Mouse (Mus musculus): Measurements from ENCODE around the gene Bnipl. TPM values are rescaled to one million over a fixed set of nuclear protein-coding genes. Genes with fewer than 3 reads are reported as not detected.

Bnipl gene
- polyA plus RNA-seq, 1 experiment from 2014 or later = not detected

DNA sequence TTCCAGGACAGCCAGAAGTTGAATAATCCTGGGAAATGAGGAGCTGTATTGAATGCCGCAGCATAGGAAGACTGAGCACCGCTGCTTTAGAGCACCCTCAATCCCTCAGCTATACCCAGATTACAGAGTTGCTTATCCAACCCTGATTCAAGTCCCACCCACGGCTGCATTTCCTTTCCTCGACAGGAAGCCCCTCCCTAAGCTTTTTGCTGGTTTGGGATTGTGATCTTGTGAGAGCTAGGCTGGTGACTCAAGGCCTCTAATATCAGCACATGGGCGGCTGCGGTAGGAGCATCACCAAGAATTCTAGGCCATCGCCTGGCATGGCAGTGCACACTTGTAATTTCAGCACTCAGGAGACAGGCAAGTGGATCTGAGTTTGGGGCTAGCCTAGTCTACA, 35.5 kb upstream of the Bnipl start:
- Histone ChIP-seq H3K27me3 (no peaks in the 10 kb centered on the region), H3K4me2 (no peak overlapping the region), H3K9ac (no peak overlapping the region), H3K9me3 (replicated peaks) (no peaks in the 10 kb centered on the region), H3K4me3 (no peak overlapping the region), H3K4me1 (peaks cover 30% of the 10 kb centered on the region), H3K27ac (no peak overlapping the region), H3K36me3 (ENCODE audit: poor library complexity, severe bottlenecking) (peaks cover 41% of the 10 kb centered on the region)
- WGBS = 89% methylated on average over 7 of the region's 7 CpGs
- ATAC-seq = no peak

DNA sequence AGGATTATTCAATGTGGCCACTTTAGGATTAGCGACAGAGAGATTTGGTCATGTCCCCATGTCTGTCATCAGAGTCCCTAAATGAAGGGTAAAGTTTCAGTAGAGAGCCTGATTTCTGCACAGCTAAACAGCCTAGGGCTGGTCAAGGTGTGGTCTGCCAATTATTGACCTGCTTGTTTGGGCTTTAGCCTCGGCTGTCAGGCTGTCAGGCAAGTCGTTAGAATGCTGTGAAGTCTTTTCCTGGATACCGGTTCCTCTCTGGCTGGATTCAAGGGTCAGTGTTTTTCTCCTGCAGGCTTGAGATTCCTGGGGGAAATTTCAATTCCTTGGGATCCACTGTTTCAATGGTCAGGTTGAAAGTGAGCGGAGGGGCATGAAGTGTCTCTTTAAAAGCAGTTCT, 35.0 kb upstream of the Bnipl start:
- no peaks in the 10 kb centered on the region for H3K27me3 ChIP-seq
- H3K9me3 ChIP-seq (replicated peaks) = no peaks in the 10 kb centered on the region
- H3K4me2 ChIP-seq = no peak overlapping the region
- H3K4me3 ChIP-seq = no peak overlapping the region
- WGBS = 74% methylated on average over 5 of the region's 5 CpGs
- peaks cover 30% of the 10 kb centered on the region for H3K4me1 ChIP-seq
- H3K27ac ChIP-seq = no peak overlapping the region
- ATAC-seq = no peak
- H3K36me3 ChIP-seq (ENCODE audit: poor library complexity, severe bottlenecking) = peaks cover 36% of the 10 kb centered on the region
- no peak overlapping the region for H3K9ac ChIP-seq

DNA sequence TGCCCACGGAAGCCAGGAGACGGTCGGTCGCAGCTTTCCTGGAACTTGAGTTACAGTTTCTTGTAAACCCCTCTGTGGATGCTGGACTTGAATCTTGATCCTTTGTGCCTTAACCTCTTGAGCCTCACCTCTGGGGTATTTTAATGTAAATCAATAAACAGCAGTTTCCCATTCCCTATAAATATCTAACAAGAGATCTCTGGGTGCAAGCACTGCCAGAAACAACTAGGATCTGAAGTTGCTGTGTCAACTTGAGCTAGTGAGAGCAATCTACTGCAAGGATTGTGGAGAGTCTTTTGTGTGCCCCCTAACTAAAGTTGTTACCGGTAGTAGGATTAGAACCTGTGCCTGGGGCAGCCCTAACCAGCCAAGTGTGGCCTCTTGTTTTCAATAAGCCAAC, 34.4 kb upstream of the Bnipl start:
- H3K4me3 ChIP-seq = no peak overlapping the region
- no peak for ATAC-seq
- H3K27ac ChIP-seq = no peak overlapping the region
- H3K27me3 ChIP-seq = no peaks in the 10 kb centered on the region
- H3K36me3 ChIP-seq (ENCODE audit: poor library complexity, severe bottlenecking) = peaks cover 30% of the 10 kb centered on the region
- H3K9me3 ChIP-seq (replicated peaks) = no peaks in the 10 kb centered on the region
- no peak overlapping the region for H3K4me2 ChIP-seq
- peaks cover 36% of the 10 kb centered on the region for H3K4me1 ChIP-seq
- H3K9ac ChIP-seq = no peak overlapping the region
- WGBS = 94% methylated on average over 5 of the region's 5 CpGs

DNA sequence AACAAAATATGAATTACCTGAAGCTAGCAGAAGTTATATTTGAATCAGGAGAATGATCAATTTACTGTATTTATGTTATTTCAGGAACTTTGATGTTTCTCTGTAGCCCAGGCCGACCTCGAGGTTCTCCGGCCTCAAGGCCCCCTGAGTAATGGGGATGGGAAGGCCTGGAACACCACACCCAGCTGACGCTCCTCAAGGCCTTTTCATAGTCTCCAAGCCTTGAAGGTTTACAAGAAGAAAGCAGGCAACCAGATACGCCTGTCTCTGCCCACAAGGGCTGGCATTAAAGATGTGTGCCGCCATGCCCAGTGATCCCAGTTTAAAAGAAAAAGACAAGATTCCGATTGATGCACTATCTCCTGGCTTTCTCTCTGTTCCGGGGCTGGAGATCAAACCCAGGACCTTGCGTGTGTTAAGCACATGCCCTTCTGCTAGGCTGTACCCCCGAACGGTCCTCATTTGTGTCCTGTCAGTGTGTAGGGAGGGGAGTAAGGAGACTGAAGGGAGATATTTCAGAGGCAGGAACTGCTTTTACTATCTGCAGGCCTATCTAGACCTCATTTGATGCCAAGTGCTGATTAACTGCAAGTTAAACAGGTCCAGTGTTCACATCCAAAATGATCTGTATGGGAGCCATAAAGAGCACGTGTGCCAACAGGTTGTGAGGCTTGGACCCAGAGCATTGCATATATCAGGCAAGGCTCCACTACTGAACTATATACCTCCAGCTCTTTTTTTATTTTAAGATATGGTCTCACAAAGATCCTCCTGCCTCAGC, 33.7 kb upstream of the Bnipl start:
- Histone ChIP-seq H3K9me3 (replicated peaks) (no peaks in the 10 kb centered on the region), H3K36me3 (ENCODE audit: poor library complexity, severe bottlenecking) (peaks cover 26% of the 10 kb centered on the region), H3K27ac (no peak overlapping the region), H3K9ac (no peak overlapping the region; the same call in 1 of the 2 replicates), H3K4me2 (peak overlapping the region; percentile 83), H3K4me3 (0 out of 2 replicates have a peak overlapping the region, but pooled peaks have one; percentile 67), H3K4me1 (peaks cover 40% of the 10 kb centered on the region), H3K27me3 (no peaks in the 10 kb centered on the region)
- WGBS = 89% methylated on average over 12 of the region's 12 CpGs
- ATAC-seq = no peak

DNA sequence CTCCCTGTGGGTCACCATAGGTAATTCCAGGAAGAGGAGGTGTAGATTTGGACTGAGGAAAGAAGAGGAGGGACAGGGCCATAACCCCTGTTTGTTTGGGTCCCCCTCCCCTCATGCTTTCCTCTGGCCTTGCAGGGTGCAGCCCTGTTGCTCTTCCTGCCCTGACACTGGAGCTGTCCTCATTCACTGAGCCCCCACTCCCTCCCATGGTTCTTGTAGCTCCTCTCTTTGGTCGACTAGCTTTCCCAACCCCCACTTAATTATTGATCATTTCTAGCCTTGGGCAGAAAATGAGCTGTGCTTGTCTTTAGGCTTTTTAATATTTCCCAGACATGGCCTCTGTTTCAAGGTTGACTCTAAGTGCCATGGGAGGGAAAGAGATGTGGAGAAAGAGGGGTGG, 33.1 kb upstream of the Bnipl start:
- peak overlapping the region; percentile 67 for H3K4me3 ChIP-seq
- peak overlapping the region; percentile 83 for H3K4me2 ChIP-seq
- H3K4me1 ChIP-seq = peaks cover 41% of the 10 kb centered on the region
- no peaks in the 10 kb centered on the region for H3K9me3 ChIP-seq (replicated peaks)
- peak overlapping the region; percentile 87 for H3K9ac ChIP-seq
- no peaks in the 10 kb centered on the region for H3K27me3 ChIP-seq
- no peak overlapping the region for H3K27ac ChIP-seq
- no peak for ATAC-seq
- 26% methylated on average over 1 of the region's 1 CpGs for WGBS
- H3K36me3 ChIP-seq (ENCODE audit: poor library complexity, severe bottlenecking) = peaks cover 21% of the 10 kb centered on the region

DNA sequence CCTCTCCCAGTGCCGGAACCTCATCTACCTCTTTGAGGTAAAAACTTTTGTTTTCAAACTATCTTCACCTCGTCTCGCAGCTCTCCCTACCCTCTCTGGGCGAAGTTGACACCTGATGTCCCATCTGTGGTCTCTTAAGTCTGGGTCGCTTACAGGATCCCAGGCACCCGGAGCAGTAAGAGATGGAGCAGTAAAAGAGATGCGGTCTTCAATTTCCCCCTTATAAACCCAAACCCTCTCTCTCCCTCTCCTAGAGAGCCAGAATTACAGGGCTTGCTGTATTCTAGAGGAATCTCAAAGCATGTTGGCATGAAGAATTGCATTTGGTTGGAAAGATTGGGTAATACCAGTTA, 32.6 kb upstream of the Bnipl start:
- peak overlapping the region; percentile 96 for H3K27ac ChIP-seq
- WGBS = 1% methylated on average over 7 of the region's 7 CpGs

DNA sequence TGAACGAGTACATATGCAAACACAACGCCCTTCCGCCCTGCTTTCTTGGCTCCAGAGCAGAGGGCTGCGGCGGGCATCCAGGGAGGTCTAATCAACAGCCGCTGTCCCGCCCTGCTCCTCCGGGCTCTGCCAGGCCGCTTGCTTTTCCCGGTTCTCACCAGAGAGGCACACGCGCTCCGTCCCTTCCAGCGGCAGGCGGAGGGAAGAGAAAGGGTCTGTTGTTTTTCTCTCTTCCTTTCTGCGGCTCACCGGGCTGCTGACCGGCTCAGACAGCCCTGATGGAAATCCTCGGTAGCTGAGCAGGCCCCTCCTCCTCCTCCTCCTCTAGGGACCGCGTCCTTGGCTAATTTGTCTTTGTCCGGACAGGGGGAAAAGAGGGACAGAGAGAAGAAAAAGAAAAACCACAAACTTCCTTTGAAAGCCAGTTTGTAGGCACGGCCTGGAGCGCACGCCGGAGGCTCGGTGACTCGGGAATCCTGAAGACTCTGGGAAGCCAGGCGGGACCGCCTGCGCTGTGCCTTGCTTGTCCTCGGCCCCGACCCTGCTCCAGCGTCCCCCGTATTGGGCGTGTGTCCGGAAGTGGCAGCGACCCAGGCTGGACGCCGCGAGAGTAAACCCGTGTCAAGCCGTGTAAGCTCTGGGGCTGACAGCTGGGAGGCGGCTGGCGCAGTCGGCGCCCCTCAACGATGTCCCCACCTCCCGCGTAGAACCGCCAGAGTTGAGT, 32.0 kb upstream of the Bnipl start:
- Histone ChIP-seq H3K9ac (peak overlapping the region; percentile 87), H3K27ac (peak overlapping the region; percentile 96), H3K4me2 (peak overlapping the region; percentile 83), H3K27me3 (no peaks in the 10 kb centered on the region), H3K4me1 (peaks cover 41% of the 10 kb centered on the region), H3K4me3 (peak overlapping the region; percentile 67), H3K36me3 (ENCODE audit: poor library complexity, severe bottlenecking) (peaks cover 15% of the 10 kb centered on the region), H3K9me3 (replicated peaks) (no peaks in the 10 kb centered on the region)
- peak; percentile 73 for ATAC-seq
- WGBS = under 1% methylated on average over 49 of the region's 51 CpGs

More for the DNA sequence above, 32.6 kb upstream of the Bnipl start:
- no peaks in the 10 kb centered on the region for H3K9me3 ChIP-seq (replicated peaks)
- peak overlapping the region; percentile 87 for H3K9ac ChIP-seq
- H3K36me3 ChIP-seq (ENCODE audit: poor library complexity, severe bottlenecking) = peaks cover 16% of the 10 kb centered on the region
- H3K27me3 ChIP-seq = no peaks in the 10 kb centered on the region
- ATAC-seq = no peak
- H3K4me2 ChIP-seq = peak overlapping the region; percentile 83
- peaks cover 41% of the 10 kb centered on the region for H3K4me1 ChIP-seq
- peak overlapping the region; percentile 67 for H3K4me3 ChIP-seq

DNA sequence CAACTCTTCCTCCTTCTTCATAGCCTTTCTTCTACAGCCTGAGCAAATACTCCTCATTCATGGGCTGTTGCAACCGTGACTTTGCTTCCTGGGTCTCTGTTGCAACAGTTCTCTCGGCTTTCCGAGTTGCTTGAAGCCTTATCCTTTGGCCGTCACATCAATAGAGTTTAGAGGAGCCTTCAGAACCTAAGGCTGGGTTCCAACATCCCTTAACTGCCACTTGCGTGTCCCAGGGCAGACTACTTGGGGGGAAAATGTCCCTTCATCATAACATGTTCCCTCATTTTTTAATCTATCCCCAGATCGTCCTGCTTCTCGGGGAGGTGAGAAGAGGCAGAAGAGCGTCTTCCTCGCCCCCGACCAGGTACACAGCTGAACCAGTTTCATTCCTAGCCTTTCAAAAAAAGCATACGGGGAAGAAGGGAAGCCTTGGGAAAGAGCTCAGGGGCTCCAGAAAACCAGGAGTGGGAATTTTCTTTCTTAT, 31.4 kb upstream of the Bnipl start:
- Histone ChIP-seq H3K9ac (peak overlapping the region; percentile 87), H3K9me3 (replicated peaks) (no peaks in the 10 kb centered on the region), H3K4me1 (peaks cover 41% of the 10 kb centered on the region), H3K36me3 (ENCODE audit: poor library complexity, severe bottlenecking) (peaks cover 9% of the 10 kb centered on the region; the same call in 1 of the 2 replicates), H3K27me3 (no peaks in the 10 kb centered on the region), H3K4me3 (peak overlapping the region; percentile 67), H3K27ac (peak overlapping the region; percentile 96), H3K4me2 (peak overlapping the region; percentile 83)
- 0 out of 2 replicates have a peak, but pooled peaks have one; percentile 8 for ATAC-seq
- under 1% methylated on average over 11 of the region's 11 CpGs for WGBS

DNA sequence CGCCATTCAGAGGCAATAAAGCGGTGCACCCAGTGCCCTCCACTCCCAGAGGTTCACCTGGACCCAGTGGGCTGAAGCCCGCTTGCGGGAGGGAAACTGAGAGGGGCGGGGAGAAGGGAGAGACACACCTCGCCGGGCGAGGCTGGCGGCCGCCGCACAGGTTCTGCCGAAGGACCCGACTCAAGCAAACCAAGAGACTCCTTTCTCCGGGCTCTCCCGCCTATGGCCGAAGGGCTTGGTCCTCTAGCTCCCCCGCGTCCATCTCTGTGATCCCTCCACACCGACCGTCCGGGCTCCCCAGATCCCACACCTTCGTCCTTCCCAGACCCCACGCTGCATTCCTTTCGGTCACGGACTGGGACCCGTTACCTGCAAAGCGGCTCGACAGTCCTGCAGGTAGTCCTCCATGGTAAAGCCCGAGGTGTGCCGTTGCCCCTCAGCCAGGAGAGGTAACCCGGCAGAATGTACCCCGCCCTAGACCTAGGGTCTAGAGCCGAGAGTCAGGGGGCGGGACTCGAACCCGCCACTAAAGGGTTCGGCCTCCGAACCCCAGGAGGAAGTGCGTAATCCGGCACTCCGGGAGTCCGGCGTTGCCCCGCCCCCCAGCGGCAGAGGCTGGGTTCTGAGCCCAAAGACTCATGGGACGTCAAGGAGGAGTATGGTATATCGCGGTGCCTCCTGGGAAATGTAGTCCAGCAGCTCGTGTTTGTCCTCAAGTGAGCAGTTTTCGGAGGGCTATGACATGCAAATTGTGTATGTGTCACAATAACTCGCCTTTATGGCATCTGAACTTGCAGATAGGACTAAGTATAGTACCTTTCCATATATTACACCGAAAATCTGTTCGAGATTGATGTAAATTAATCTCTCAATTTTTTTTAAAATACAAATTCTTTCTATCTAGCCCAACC, 30.5 kb upstream of the Bnipl start, which contains the start of the genes Mindy1 and Prune1:
Mindy1 (plus strand) TSS at position 130 of the 911 bp plus-strand sequence.
Prune1 (minus strand) TSS at position 861 of the 911 bp plus-strand sequence.
- peak within 1 kb of the TSS; percentile 67 for H3K4me3 ChIP-seq
- H3K4me2 ChIP-seq = peak within 1 kb of the TSS; percentile 83
- H3K9me3 ChIP-seq (replicated peaks) = no peaks in the 10 kb centered on the region
- 0 out of 2 replicates have a peak, but pooled peaks cover 4% of the 10 kb centered on the region for H3K36me3 ChIP-seq (ENCODE audit: poor library complexity, severe bottlenecking)
- ATAC-seq = peak; percentile 95
- peaks cover 41% of the 10 kb centered on the region for H3K4me1 ChIP-seq
- H3K27ac ChIP-seq = peak within 1 kb of the TSS; percentile 96
- H3K9ac ChIP-seq = peak within 1 kb of the TSS; percentile 87
- H3K27me3 ChIP-seq = no peaks in the 10 kb centered on the region
- WGBS = under 1% methylated on average over 53 of the region's 53 CpGs

DNA sequence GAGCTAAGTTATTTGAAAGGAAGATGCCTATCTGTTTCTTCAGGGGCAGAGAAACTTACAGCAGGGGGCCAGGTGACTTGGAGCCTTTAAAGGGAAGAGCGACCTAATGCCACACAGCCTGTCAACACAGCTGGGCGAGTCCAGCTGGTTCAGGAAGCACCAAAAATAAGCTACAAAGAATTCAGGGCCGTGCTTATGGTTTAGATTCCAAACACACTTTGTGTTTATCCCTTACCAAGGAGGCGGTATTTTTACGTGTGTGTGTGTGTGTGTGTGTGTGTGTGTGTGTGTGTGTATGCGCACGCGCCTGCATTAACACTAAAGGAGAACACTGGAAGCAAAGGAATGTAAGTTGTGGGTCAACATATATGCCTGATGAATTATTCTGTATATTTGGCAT, 29.8 kb upstream of the Bnipl start:
- Histone ChIP-seq H3K4me2 (peak overlapping the region; percentile 83), H3K36me3 (ENCODE audit: poor library complexity, severe bottlenecking) (0 out of 2 replicates have a peak, but pooled peaks cover 4% of the 10 kb centered on the region), H3K9me3 (replicated peaks) (no peaks in the 10 kb centered on the region), H3K27ac (peak overlapping the region; percentile 65), H3K4me3 (peak overlapping the region; percentile 67), H3K9ac (peak overlapping the region; percentile 77), H3K27me3 (no peaks in the 10 kb centered on the region), H3K4me1 (peaks cover 41% of the 10 kb centered on the region)
- ATAC-seq = no peak
- WGBS = 25% methylated on average over 8 of the region's 8 CpGs

DNA sequence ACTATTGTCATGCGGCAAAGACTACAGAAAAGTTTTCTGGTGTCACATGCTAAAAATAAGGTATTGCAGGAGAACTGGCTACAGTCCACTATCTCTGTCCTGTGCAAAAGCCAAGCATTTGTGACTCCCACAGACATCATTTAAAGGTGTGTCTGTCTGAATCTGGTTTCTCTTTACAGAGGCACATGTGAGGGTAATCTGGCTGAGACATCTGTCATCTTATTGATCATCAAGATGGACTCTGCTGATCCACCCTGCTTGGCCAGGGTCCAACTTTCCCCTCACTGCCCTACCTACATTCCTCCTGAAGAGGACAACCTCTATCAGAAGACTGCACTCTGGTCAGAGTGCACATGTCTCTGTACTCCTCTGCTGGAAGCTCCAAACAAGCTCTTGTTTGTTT, 26.2 kb upstream of the Bnipl start:
- no peak overlapping the region for H3K4me2 ChIP-seq
- no peak overlapping the region for H3K4me3 ChIP-seq
- H3K4me1 ChIP-seq = peaks cover 15% of the 10 kb centered on the region
- peaks cover 14% of the 10 kb centered on the region; the same call in 1 of the 2 replicates for H3K36me3 ChIP-seq (ENCODE audit: poor library complexity, severe bottlenecking)
- WGBS = 97% methylated on average over 1 of the region's 1 CpGs
- ATAC-seq = no peak
- no peak overlapping the region for H3K9ac ChIP-seq
- no peaks in the 10 kb centered on the region for H3K27me3 ChIP-seq
- H3K27ac ChIP-seq = no peak overlapping the region
- no peaks in the 10 kb centered on the region for H3K9me3 ChIP-seq (replicated peaks)
